Mouse (Mus musculus): ENCODE data around the gene Bckdha.

Bckdha gene

DNA sequence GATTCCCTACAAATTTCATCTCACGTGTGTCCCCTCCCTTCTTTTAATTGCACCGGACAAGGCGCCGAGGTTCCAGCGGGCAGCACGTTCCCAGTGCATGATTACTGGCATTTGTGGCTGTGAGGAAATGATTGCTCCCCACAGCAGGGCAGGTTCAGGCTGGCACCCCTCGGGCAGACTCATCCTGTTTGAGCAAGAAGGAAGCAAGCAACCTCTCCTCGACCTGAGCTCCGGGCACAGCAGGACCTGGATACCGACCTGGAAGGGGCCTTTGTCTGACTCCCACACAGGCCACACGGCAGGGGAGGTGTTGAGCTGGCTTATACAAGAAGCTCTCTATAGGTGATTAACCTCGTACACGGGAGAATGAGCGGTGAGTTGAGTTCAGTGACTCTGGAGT lies 13.7 kb downstream of the Bckdha start:
- DNase-seq (ENCODE audit: low read depth, low spot score) = no peak

DNA sequence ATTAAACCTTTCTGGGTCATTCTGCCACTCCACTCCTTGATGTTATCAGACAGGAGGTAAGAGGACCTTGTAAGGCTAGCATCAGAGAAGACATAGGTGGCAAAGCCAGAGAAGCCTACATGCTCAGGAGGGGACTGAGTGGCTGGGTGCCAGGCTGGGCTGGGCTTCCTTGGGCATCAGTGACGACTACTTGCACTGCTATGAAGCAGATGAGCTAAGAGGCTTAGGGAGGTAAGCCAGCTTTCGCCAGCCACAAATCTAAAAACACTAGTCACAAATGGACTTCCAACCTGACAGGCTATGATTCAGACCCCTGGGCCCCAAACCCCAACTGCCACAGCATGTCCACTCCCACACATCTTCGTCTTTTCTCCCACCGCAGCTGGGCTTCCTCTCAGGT lies 14.2 kb downstream of the Bckdha start:
- no peak for DNase-seq (ENCODE audit: low read depth, low spot score)

DNA sequence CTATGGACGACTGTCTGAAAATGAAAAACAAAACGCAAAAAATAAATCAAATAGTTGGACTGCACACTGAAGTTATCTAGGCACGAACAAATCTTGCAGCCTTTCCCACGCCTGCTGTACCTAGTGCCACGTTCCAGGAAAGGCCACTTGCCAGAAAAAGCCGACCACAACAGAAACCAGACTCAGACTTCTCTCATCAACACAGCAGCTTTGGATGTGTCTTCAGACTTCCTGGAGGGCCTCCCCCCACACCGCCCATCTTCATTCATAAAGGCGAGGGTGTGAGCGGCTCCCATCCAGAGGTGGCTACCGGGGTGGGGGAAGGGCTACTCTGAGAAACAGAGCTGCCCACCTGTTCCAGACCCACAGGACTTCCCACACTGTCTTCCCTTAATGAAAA lies 14.6 kb downstream of the Bckdha start:
- DNase-seq (ENCODE audit: low read depth, low spot score) = no peak

DNA sequence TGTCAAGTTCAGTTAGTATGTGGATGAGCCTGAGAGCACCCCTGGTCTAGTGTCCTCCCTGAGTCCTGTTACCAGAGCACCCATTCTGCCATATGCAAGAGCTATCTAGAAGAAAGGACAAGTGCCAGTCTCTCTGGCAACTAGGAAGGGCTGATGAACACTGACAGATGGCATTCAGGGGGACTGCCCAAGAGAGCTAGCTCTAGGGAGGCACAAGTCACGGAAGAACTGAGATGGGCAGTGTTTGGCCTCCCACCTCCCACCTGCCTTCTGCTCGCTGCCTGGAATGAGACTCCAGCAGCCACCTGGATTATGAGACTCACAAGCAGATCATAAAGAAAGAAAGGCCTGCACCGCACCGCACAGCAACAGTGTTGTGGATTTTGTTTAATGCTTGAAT lies 19.0 kb downstream of the Bckdha start:
- no peak for DNase-seq (ENCODE audit: low read depth, low spot score)

DNA sequence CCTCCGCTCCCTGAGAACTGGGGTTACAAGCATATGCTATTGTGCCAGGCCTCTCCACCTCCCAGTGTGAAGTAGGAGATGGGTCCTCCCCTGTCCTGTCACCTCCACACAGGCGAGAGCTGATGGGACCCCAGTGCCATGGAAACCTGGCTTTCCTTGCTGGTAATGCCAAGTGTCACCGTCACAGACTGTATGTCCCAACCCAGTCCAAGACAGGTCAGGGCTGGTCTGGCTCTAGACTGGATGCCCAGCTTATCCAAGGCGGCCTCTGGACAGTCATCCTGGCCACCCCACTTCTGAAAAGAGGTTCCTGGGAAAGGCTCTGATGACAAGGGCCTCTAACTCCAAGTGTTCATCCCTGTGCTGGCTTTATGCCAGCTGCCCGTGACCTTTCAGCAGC lies 21.7 kb downstream of the Bckdha start:
- DNase-seq (ENCODE audit: low read depth, low spot score) = no peak

DNA sequence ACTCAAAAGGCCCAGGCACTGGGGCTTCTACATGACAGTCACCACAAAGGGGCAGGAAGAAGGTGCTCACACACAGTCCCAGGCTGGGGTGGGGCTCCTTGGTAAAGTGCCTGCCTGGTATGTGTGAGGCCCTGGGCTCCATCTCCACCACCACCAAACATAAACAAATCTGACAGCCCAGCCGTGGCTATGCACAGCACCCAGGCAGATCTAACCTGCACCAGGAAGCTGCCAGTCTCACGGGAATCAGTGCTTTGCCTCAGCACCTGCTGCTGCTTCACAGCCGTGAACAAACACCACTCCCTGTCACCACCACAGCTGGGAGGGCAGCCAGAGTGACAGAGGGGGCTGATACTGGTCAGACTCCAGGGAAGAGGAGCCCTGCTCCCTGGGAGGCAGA lies 22.4 kb downstream of the Bckdha start:
- no peak for DNase-seq (ENCODE audit: low read depth, low spot score)

DNA sequence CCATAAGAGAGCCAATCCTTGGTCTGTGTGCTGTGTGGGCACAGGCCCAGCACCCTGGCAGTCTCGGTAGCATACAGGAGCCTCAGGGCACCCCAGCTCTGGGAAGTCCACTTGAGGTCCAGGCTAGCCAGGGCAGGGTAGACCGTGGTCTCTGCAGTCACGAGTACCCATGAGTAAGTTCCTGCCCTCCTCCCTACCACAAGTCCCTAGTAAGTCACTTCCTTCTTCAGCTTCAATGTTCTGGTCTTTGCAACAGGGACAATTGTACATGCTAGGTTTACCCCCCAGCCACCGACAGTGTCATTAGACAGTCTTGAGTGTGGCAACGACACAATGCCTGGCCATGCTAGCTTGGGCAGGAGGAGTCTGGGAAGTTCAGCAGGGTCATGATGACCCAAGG lies 26.1 kb downstream of the Bckdha start:
- no peak for DNase-seq (ENCODE audit: low read depth, low spot score)

DNA sequence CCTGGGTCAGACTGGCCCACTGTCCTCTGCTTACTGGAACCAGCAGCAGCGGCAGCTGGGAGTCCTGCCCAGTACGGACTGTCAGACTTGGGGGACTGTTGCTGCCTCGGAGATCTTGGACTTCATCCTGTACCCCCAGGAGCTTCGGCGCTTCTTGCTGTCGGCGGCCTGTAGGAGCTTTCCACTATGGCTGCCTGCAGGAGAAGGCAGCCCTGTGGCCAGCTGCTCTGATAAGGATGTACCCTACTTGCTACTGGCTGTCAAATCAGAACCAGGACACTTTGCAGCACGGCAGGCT lies 30.5 kb downstream of the Bckdha start:
- DNase-seq (ENCODE audit: low read depth, low spot score) = no peak

DNA sequence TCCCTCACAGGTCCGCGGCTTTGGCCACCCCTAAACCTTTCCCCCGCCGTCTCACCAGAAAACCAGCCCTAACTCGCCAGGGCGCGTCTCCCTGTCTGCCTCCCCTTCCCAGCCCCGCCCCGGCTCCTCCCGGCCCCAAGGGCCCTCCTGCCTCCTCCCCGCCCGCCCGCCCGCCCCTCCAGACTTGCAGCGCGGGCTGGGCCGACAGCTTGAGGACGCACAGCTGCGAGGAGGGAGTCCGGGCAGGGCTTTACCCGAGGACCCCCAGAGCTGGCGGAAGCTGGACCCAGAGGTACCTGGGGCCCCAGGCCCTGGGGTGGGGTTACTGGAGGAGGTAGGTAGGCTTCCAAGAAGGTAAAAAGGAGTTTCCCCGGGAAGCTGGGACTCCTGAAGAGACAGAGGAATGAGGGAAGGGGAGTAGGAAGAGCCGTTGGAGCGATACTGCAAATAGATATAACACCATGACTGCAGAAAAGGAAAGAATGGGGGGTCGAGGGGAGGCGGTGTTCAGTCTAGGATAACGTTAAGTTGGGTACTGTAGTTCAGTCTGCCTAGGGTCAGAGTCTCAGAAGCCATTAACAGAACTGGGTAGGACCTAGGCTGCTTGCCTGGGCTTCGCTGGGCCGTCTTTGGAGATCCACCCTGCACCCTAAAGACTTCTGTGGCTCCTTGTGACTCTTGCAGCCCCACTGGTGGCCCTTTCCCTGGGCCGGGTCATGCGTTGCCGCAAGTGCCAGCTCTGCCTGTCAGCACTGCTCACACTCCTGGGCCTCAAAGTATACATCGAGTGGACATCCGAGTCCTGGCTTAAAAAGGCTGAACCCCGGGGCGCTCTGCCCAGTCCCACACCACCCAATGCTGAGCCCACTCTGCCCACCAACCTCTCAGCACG lies 31.1 kb downstream of the Bckdha start:
- DNase-seq (ENCODE audit: low read depth, low spot score) = peak; percentile 35

DNA sequence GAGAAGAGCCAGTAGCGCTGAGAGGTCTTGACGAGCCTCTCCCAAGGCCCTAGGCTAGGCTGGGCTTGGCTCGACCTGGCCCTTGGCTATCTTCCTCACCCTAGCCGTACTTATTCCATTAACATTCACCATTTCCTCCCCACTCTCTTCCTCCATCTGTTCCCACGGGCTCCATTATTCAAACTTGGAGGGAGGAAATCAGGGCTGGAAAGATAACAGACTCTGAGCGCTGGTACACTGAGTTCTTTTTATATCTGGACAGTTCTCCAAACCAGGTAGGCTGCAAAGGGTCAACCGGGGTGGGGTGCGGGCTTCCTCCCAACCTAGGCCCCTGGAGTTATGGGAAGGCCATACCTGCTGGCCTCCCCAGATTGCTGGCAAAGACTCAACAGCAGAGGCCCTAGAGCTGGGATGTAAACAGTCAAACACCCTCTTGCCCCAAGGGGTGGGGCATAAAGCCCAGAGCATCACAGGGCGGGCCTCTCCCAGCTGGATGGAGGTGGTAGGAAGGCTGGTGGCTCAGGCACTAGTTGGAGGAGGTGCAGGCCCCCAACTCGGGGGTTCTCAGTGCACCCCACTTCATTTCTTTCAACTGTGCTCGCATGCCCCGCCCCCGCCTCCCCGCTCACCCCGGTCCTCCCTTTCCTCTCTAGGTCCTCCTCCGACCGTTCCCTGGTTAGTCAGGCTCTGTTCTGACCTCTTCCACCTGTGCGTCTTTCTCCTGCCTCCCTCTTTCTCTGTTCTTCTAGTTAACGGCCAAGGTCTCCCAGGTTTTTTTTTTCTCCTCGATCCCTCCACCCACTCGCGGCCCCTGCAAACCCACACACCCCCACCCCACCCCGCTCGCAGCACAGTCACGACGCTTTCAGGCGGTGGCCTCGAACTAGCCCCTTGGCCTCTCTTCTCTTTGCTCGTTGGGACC lies 32.0 kb downstream of the Bckdha start, which contains the start of gene B3gnt8:
TSS of gene B3gnt8 (plus strand) at position 146 of the 922 bp plus-strand sequence.
- DNase-seq (ENCODE audit: low read depth, low spot score) = no peak

DNA sequence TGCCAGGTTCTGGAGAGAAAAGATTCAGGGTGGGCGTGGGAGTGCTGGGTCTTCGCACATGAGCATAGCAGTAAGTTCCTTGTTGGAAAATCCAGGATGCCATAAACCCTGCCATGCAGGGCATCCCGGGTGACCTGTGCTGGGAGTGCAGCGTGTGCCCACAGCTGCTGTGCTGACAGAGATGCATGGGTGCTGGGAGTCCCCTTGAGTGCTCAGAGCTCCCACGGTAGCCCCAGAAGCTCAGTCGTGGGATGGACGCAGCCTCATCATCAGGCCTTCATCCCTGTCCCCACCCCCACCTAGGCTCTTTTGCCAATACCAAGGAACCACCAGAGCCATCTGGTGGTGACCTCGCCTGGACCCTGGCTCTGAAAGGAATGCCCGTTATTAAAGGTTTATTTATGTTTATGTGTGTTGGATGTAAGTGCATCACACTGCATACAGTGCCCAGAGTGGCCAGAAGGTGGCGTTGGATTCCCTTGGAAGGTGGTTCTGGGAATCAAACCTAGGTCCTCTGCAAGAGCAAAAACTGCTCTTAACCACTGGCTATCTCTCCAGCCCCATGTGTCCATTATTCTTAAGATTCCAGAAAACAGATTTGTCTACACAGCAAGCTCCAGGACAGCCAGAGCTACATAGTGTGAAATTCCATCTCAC lies 33.1 kb downstream of the Bckdha start:
- DNase-seq (ENCODE audit: low read depth, low spot score) = no peak

DNA sequence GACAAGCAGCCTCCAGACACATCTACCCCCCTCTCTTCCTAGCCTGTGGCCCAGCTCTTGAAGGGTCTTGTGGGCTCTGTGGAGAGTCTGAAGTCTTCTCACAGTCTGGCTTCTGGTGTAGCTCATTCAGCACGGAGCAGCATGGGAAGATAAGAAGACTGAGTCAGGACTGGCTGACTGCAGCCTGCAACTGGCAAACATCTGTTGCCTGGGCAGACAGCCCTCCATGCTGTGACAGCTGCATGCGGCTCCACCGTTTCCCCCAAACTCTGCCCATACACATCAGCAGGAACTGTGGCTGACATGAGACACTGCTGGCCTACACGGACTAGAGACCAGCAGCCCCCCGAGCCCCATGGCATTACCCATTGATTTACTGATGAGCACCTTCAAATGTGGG lies 33.9 kb downstream of the Bckdha start:
- no peak for DNase-seq (ENCODE audit: low read depth, low spot score)

DNA sequence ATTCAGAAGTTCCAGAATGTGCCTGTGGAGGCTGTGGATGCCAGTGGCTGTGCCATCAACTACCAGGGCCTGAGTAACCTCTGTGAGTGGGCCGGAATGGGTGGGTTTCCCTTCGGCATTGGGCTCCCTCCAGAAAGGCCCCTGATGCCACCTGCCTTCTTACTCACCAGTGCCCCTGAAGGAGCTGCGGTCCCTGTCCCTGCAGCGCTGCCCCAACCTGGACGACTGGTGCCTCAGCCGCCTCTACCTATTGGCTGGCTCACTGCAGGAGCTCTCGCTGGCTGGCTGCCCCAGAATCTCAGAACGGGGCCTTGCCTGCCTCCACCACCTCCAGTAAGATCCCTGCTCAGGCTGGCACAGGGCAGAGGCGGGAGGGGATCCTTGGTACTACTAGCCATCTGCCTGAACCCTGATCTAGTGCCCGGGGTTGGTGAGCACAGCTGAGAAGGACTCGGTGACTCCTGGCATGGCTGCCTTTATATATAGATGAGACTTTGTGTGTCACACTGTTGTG lies 34.9 kb downstream of the Bckdha start:
- DNase-seq (ENCODE audit: low read depth, low spot score) = no peak

DNA sequence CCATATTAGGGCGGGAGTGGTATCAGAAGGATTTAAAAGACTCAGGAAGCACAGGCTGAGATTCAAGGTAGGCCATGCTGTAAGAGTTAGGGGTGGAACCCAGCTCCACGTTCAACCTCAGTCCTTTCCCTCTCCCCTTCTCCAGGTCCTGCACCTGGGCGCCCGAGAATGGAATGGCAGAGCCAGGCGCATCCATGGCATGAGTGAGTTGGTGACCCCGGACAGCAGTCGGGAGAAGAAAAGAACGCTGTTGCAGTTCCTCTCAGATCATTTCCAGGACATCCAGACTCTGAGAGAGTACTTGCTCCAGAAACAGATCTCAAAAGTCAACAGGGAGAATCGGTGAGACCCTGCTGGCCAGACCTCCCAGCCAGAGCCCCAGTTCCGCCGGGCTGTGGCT lies 38.0 kb downstream of the Bckdha start:
- no peak for DNase-seq (ENCODE audit: low read depth, low spot score)

DNA sequence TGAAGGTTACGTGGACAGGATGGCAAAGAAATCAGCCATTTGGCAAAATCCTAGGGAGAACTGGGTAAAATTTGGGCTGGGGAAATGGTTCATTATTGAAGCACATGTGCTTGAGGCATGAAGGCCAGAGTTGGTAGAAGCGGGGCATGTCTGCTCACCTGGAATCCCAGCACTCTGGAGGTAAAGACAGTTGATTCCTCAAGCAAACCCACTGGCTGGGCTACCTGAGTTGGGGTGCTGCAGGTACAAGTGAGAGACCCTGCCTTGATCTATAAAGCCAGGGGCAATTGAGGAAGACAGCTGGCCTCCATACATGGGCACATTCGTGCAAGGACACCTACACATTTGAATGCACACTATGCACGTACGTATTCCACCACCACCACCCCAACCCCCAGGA lies 38.7 kb downstream of the Bckdha start:
- DNase-seq (ENCODE audit: low read depth, low spot score) = no peak

DNA sequence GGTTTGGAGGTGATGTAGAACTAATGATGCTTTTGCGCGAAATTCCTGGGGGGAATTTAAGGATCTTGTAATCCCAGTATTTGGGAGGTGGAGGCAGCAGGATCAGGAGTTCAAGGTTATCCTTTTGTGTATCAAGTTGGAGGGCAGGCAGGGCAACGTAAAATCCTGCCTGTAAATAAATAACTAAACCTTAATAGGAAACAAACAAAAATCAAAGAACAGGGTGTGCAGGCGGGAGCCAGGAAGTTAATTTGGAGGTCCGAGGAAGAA lies 39.1 kb downstream of the Bckdha start:
- no peak for DNase-seq (ENCODE audit: low read depth, low spot score)

DNA sequence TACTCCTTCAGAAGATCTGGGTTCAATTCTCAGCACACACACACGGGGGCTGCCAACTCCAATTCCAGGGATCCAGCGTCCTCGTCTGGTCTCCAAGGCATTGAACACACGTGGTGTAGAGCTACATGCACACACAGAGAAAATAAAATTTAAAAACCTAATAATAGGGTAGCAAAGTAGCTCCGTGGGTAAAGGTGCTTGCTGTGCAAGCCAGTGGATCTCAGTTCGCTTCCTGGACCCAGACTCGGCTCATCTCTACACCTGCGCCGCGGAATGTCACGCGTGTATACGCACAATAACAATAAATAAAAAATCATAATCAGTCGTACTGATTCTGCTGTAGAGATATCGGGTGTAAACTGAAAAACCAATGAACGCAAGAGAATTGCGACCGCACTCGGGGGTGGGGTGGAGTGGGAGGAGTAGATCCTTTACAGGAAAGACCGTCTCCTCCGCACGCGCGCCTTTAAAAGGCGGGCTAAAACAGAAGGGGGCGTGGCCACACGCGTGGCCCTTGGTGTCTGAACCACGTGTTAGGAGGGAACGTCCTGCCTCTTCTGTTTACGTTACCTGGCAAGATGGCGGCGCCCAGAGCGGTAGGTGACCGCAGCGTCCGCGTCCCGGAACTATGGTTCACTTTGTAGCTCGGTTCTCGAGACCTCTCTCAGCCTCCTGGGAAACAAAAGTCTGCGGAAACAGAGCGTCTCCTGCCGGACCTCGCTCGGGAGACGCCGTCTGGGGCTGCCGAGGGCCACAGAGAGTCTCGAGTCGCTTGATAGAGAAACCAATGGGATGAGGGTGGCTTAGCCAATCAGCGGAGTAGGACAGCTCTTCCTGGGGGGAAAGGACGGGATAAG lies 39.7 kb downstream of the Bckdha start, which contains the start of gene Dmac2:
TSS of gene Dmac2 (plus strand) at position 550 of the 857 bp plus-strand sequence.
- DNase-seq (ENCODE audit: low read depth, low spot score) = peak; percentile 95

DNA sequence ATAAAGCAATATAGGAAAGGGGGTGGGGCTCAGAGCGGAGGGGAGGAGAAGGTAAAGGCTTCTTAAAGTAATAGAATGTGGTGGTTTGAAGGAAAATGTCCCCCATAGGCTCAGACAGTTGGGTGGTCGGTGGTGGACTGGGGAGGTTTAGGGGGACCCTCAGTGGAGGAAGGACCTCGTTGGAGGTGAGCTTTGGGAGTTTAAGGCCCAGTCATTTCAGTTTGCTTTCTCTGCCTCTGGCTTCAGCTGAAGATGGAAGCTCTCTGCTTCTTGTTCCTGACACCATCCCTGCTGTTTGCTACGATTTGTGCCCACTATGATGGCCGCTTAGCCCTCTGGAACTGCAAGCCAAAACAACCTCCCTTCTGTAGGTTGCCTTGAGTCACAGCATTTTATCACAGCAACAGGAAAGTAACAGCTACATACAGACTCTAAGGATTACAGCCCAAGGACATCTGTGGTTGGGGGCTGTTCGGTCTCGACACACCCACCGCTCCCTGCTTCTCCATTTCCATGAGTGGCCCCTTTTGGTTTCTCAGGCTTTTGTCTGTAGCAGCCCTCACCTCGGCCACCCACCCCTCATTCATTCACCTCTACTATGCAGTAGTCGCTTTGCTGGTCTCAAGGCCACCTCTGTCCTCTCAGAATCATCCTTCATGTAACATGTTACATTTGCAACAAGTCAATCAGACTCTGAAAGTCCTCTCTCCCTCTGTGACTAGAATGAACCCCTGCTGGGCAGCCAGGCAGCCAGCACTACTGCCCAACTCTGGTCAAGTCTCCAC lies 41.2 kb downstream of the Bckdha start:
- no peak for DNase-seq (ENCODE audit: low read depth, low spot score)

DNA sequence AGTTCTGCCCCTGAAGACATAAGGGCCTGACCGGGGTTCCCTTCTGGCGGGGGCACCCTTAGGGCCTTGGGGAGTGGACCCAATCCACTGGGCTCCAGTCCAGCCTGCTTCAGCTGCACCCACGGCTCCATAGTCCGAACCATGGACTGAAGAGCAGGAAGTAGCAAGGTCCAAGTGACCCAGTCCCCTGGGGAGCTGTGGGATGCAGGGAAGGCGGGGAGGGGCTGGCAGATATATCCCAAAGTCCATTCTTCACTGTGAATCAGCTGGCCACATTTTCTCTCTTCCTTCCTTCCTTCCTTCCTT lies 43.1 kb downstream of the Bckdha start, which contains the start of gene Erich4:
TSS of gene Erich4 (minus strand) at position 187 of the 306 bp plus-strand sequence.
- no peak for DNase-seq (ENCODE audit: low read depth, low spot score)
